Mouse (Mus musculus) right cerebral cortex, postnatal 14 days (tissue): ENCODE results near the gene Junb.
A peak's percentile ranks its signal among the peaks of the same experiment; 100 is the strongest.

Experiments used
- DNase-seq: peaks from one replicate; pipeline ENCODE4 v3.0.0; 2022

The Junb gene

GRCm38 (mm10) chr8:84978248-84978940, at the start of gene Junb:
Junb (minus strand) TSS chr8:84978718.
- peak; percentile 91 for DNase-seq

GRCm38 (mm10) chr8:85027922-85028321, 49.4 kb upstream of the Junb start:
- no peak for DNase-seq

GRCm38 (mm10) chr8:85027516-85027855, 49.0 kb upstream of the Junb start:
- DNase-seq = no peak

- DNase-seq = peak; percentile 93
Measured at GRCm38 (mm10) chr8:85026670-85027515, 48.4 kb upstream of the Junb start, which contains the start of gene Trir. Trir (plus strand) TSS chr8:85026823.

- peak; percentile 76 for DNase-seq
Measured at GRCm38 (mm10) chr8:85025098-85025932, 46.8 kb upstream of the Junb start, which contains the start of gene Asna1. Asna1 (minus strand) TSS chr8:85025281.

GRCm38 (mm10) chr8:85023846-85024245, 45.3 kb upstream of the Junb start:
- DNase-seq = no peak

GRCm38 (mm10) chr8:85021514-85022055, 43.1 kb upstream of the Junb start:
- no peak for DNase-seq

- no peak for DNase-seq
Measured at GRCm38 (mm10) chr8:85017209-85017608, 38.7 kb upstream of the Junb start.

- no peak for DNase-seq
Measured at GRCm38 (mm10) chr8:85016724-85017123, 38.2 kb upstream of the Junb start.

- no peak for DNase-seq
Measured at GRCm38 (mm10) chr8:85014431-85014830, 35.9 kb upstream of the Junb start, which contains the start of gene Best2. Best2 (minus strand) TSS chr8:85014531.

GRCm38 (mm10) chr8:85013230-85013840, 34.8 kb upstream of the Junb start:
- DNase-seq = peak; percentile 75

GRCm38 (mm10) chr8:85011242-85011641, 32.7 kb upstream of the Junb start:
- no peak for DNase-seq

- no peak for DNase-seq
Measured at GRCm38 (mm10) chr8:85007686-85008085, 29.2 kb upstream of the Junb start.

- DNase-seq = peak; percentile 98
Measured at GRCm38 (mm10) chr8:84997649-84998295, 19.3 kb upstream of the Junb start.

- no peak for DNase-seq
Measured at GRCm38 (mm10) chr8:84996978-84997377, 18.5 kb upstream of the Junb start.

- no peak for DNase-seq
Measured at GRCm38 (mm10) chr8:84995680-84996079, 17.2 kb upstream of the Junb start.

GRCm38 (mm10) chr8:84994375-84994774, 15.9 kb upstream of the Junb start:
- DNase-seq = no peak

- DNase-seq = no peak
Measured at GRCm38 (mm10) chr8:84990836-84991235, 12.3 kb upstream of the Junb start.

GRCm38 (mm10) chr8:84990349-84990748, 11.8 kb upstream of the Junb start, which contains the start of gene Hook2:
Hook2 (plus strand) TSS chr8:84990603.
- DNase-seq = peak; percentile 96

GRCm38 (mm10) chr8:84989810-84990209, 11.3 kb upstream of the Junb start:
- peak; percentile 92 for DNase-seq

GRCm38 (mm10) chr8:84989311-84989731, 10.8 kb upstream of the Junb start:
- no peak for DNase-seq

- no peak for DNase-seq
Measured at GRCm38 (mm10) chr8:84987903-84988302, 9.4 kb upstream of the Junb start.
